Mouse (Mus musculus) megakaryocyte-erythroid progenitor cell, adult 5-6 weeks (primary cell): ENCODE measurements around the gene Pir. TPM values are rescaled to one million over a fixed set of nuclear protein-coding genes. Genes with fewer than 3 reads are reported as not detected.

Experiments used
- ATAC-seq: replicated peaks from 2 replicates; pipeline ENCODE4 v1.8.0; 2016; ENCODE audit warnings: mild to moderate bottlenecking, inconsistent platforms; ENCODE audit not compliant: severe bottlenecking, poor library complexity, low FRiP score, low TSS enrichment
- total RNA-seq, 2 experiments: library from RNA; stranded (forward) in 1 of 2; stranded (reverse) in 1 of 2; fragments of 200-1000, 215-1000 nt in 1 of 2; fragments of >200 nt in 1 of 2; fragmentation: Nextera tagmentation in 1 of 2; gene quantifications; 2 replicates each; pipeline ENCODE4 v1.2.3; 2014 to 2017

Pir gene
- total RNA-seq (2014; fragmentation: Nextera tagmentation) = 1.5 TPM in 1 of 2 replicates, not detected in the other
- total RNA-seq (2017) = 2.6 TPM in 1 of 2 replicates, not detected in the other

GRCm38 (mm10) chrX:164269285-164269761, at the start of gene Pir:
Pir (plus strand) TSS chrX:164269371.
- ATAC-seq = peak; percentile 100

- peak; percentile 96 for ATAC-seq
These were observed 47.2 kb upstream of the Pir start for GRCm38 (mm10) chrX:164221989-164222388.

DNA sequence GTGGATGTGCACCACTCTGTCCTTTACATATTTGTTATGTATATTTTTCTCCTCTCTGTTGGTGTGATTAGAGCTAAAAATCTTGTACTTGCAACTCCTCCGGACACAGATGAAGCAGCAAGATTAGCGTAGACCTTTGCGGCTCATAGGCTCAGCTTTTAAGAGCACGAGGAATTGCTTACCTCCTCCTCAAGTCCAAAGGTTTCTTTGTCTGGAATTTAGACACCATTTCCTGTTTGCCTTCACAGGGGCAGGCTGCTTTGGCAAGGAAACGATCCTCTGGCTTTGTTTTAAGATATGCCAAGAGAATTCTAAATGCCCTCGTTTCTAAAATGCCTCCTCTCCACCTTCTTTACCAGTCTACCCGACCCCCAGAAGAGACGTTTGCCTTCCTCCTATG, 35.8 kb upstream of the Pir start:
- ATAC-seq = no peak

DNA sequence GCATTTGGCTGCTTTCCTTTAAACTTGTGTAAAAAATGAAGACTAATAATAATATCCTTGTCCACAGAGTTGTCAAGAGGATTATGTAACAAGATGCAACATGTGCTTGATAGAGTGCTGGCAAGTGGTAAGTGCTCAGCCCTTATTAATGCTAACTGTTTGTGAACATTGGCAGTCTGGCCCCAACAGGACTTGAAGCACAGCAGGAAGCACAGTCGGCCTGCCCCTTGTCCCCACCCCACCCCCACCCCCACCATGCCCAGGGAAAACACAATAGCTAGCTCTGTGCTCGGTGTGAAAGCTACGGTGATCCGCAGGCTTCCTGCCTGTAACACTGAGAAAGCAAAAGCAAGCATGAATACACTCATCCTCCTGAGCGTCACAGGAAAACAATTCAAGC, 23.5 kb upstream of the Pir start:
- ATAC-seq = no peak

- no peak for ATAC-seq
These were observed 22.4 kb upstream of the Pir start for GRCm38 (mm10) chrX:164246722-164247121.

DNA sequence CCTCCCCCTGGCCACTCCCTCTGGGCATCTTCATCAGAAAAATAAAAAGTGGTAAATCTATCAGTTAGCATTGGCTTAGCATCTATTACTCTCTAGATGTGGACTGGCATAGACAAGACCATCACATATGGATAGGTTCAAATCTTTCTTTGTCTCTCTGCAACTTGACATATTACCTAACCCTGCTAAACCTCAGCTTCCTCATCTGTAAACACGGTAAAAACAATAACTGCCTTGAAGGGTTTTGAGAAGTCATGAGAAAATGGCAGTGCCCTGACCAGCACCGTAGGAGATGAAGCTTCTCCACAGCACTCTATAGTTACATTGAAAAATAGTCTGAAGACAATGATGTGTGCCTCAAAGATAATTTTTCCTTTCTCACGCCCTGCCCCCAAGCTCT, 12.6 kb upstream of the Pir start:
- no peak for ATAC-seq

DNA sequence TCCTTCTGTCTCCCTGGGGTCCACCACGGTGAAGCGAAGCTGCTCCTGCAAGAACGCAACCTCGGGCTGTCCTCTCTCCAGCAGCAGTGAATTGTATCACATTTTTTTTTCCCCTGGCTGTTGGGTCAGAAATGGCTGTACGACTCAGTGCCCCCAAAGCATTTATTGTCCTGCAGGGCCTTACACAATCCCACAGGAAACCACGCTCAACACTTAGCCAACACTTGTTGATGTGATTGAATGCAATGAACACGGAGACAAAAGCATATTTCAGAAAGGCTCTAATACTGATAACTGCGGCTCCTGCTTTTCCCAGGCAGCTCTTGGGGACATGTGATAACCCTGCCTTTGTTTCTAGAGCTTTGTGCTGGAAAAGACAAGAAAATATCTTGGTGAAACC, 11.1 kb upstream of the Pir start, which contains the start of gene Bmx:
TSS of gene Bmx (minus strand) at position 137 of the 400 bp plus-strand sequence.
- no peak for ATAC-seq

GRCm38 (mm10) chrX:164258662-164259061, 10.5 kb upstream of the Pir start:
- ATAC-seq = no peak

- no peak for ATAC-seq
These were observed 6.9 kb upstream of the Pir start for GRCm38 (mm10) chrX:164262286-164262685.

- no peak for ATAC-seq
These were observed 4.3 kb upstream of the Pir start for GRCm38 (mm10) chrX:164264861-164265260.

- ATAC-seq = no peak
These were observed 1.4 kb downstream of the Pir start for GRCm38 (mm10) chrX:164270603-164271002.

GRCm38 (mm10) chrX:164275536-164275935, 6.4 kb downstream of the Pir start:
- no peak for ATAC-seq

- ATAC-seq = no peak
These were observed 11.9 kb downstream of the Pir start for GRCm38 (mm10) chrX:164280918-164281647.

- ATAC-seq = no peak
These were observed 14.6 kb downstream of the Pir start for GRCm38 (mm10) chrX:164283808-164284207.

DNA sequence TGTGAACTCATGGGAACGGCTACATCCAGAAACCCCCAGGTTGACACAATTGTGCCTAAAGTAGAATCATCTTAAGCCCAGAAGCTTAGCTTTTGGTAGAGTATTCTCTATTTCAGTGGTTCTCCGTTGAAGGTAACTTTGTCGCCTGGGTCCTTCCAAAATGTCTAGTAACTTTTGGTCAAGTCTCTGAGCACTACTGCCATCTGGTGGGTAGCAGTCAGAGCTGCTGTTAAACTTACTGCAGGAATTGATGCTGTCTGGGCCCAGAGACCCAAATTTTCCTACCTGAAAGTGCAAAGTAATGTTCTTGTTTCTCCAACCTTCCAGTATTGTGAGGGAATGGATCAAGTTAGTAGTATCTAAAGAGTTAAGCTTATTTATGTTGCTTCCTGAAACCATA, 17.9 kb downstream of the Pir start:
- ATAC-seq = peak; percentile 68; the same call in 1 of the 2 replicates

GRCm38 (mm10) chrX:164291147-164291546, 22.0 kb downstream of the Pir start:
- ATAC-seq = no peak

- ATAC-seq = no peak
These were observed 37.1 kb downstream of the Pir start for GRCm38 (mm10) chrX:164306250-164306649.

- no peak for ATAC-seq
These were observed 44.7 kb downstream of the Pir start for GRCm38 (mm10) chrX:164313876-164314275.

GRCm38 (mm10) chrX:164318554-164318953, 49.4 kb downstream of the Pir start:
- ATAC-seq = no peak

DNA sequence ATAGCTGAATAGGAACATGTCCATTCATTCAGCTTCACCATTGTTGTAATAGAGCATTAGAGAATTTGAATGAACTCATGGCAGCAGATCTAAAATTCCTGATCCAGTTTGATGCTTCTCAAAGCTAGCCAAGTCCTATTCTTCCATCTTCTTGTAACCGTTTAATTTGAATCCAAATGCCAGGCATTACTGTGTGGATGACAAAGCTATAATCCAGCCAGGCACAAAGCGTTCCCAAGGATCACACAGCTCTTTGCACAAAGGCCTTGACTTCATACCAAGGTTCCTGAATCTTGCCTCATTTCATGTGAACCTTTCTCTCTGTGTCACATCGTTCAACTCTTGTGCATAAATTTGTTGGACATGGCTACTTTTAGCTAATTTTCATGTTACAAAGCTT, 50.9 kb downstream of the Pir start:
- no peak for ATAC-seq

GRCm38 (mm10) chrX:164322492-164322891, 53.3 kb downstream of the Pir start:
- no peak for ATAC-seq
